Mouse (Mus musculus) central nervous system, embryonic 14 days (tissue): ENCODE data around the gene Ncaph. TPM values are rescaled to one million over a fixed set of nuclear protein-coding genes. Genes with fewer than 3 reads are reported as not detected.

Experiments
- polyA plus RNA-seq: library from polyadenylated mRNA; depleted of rRNA; stranded (reverse); fragments of >200 nt; gene quantifications from 2 replicates; pipeline ENCODE4 v1.2.3, GENCODE M21; 2012; rRNA removed

The Ncaph gene
- 32.8 and 42.3 TPM in 2 replicates for polyA plus RNA-seq

GRCm38 (mm10) chr2:127133621-127134461, at the start of gene Ncaph:
TSS of gene Ncaph (minus strand) at chr2:127133954.

GRCm38 (mm10) chr2:127143158-127144063, 9.7 kb upstream of the Ncaph start, which contains the start of gene Itpripl1:
TSS of gene Itpripl1 (minus strand) at chr2:127143442.

DNA sequence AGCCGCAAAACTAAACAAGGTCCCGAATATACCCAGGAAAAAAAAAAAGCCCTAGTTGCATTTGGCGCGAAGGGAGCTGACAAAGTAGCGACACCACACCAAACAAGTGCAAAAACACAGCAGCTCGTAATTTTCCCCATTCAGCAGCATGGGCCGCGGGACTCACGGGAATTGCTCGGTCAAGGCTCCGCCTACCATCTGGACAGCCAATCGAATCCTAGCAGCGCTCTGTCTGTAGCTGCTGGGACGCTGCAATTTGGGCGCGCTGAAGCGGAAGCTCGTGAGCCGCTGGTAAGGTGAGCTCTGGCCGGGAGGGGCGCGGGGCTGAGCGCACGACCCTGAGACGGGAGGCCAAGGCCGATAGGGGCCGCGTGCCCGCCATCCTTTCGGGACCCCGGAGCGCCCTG, 63.3 kb downstream of the Ncaph start, which contains the start of gene Blvra:
TSS of gene Blvra (plus strand) at position 231 of the 407 bp plus-strand sequence.

Other genes starting within 250 kb of the Ncaph start
- gene Sppl2a, start 200.7 kb downstream of the Ncaph start, polyA plus RNA-seq = 24.6 and 27.2 TPM in 2 replicates
- 12.1 and 12.3 TPM in 2 replicates for gene Ap4e1, start 125.2 kb downstream of the Ncaph start, polyA plus RNA-seq
- gene Blvra, start 63.3 kb downstream of the Ncaph start, polyA plus RNA-seq = 16.2 and 19.8 TPM in 2 replicates
- gene Itpripl1, start 9.5 kb upstream of the Ncaph start, polyA plus RNA-seq = 5.9 and 6.1 TPM in 2 replicates
- gene 1810024B03Rik, start 74.3 kb upstream of the Ncaph start, polyA plus RNA-seq = 2.2 and 2.4 TPM in 2 replicates
- 80.7 and 83.4 TPM in 2 replicates for gene Snrnp200, start 74.4 kb upstream of the Ncaph start, polyA plus RNA-seq
- 72.2 and 75.8 TPM in 2 replicates for gene Ciao1, start 113.9 kb upstream of the Ncaph start, polyA plus RNA-seq
- gene Tmem127, start 114.0 kb upstream of the Ncaph start, polyA plus RNA-seq = 42.7 and 43.3 TPM in 2 replicates
- gene Stard7, start 136.3 kb upstream of the Ncaph start, polyA plus RNA-seq = 80.2 and 84.7 TPM in 2 replicates
- gene Dusp2, start 202.2 kb upstream of the Ncaph start, polyA plus RNA-seq = 6.6 and 7.5 TPM in 2 replicates
- not detected in 2 replicates for gene Astl, start 204.7 kb upstream of the Ncaph start, polyA plus RNA-seq
- gene Adra2b, start 229.3 kb upstream of the Ncaph start, polyA plus RNA-seq = 0.18 and 0.20 TPM in 2 replicates